Mouse (Mus musculus): Measurements from ENCODE around the gene Trabd2b.

Trabd2b gene

GRCm38 (mm10) chr4:114399821-114400220, 6.7 kb upstream of the Trabd2b start:
- no peak for DNase-seq (ENCODE audit: low spot score)

GRCm38 (mm10) chr4:114401993-114402731, 4.4 kb upstream of the Trabd2b start:
- no peak for DNase-seq (ENCODE audit: low spot score)

DNA sequence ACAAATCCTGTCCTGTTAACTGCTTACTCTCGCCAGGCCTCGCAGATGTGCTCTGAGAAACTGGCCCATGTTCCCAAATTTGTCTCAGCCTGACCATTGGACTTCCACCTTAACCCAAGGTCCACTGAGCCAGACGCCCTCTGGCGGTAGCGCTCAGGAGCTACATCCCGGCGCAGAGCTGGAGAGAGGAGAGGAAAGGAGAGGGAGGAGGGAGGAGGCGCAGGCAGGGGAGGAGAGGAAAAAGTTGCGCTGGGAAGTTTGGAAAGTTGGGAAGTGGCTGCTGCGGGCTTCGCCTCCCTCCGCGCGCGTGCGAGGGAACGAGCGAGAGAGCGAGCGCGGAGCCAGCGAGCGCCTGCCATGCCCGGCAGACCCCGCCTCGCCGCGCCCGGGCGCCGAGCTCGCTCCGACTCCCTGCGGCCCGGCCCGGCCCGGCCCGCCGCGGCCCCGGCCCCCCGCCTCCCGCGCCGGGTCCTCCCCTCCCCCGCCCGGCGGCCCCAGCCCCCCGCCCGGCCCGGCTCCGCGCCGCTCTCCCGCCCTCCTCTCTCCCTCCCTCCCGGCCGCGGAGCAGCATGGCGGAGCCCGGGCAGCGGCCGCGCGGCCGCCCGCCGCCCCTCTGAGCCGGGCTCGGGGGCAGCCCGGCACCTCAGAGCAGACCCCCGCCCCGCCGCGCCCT, 706 bp upstream of the Trabd2b start:
- peak; percentile 92 for DNase-seq (ENCODE audit: low spot score)

DNA sequence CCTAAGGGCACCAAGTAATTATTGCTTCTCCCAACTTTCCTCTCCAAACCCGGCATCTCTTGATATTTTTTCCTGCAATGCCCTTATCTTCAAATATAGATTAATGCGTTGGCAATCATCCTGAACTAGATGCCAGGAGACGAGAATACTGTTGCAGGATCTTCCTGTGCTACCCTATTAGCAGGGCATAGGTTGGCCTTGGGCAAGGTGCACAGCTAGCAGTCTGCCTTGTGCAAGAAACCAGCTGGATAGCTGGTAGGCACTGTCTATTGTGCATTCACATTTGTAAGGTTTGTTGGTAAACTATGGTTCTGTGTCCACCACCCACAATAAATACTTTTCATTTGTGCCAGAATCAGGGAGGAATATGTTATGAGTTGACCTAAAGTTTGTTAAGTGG, 992 bp downstream of the Trabd2b start:
- DNase-seq (ENCODE audit: low spot score), result no peak

- no peak for DNase-seq (ENCODE audit: low spot score)
Observed at GRCm38 (mm10) chr4:114408298-114408697, 1.8 kb downstream of the Trabd2b start.

- DNase-seq (ENCODE audit: low spot score), result no peak
Observed at GRCm38 (mm10) chr4:114408890-114409480, 2.5 kb downstream of the Trabd2b start.

DNA sequence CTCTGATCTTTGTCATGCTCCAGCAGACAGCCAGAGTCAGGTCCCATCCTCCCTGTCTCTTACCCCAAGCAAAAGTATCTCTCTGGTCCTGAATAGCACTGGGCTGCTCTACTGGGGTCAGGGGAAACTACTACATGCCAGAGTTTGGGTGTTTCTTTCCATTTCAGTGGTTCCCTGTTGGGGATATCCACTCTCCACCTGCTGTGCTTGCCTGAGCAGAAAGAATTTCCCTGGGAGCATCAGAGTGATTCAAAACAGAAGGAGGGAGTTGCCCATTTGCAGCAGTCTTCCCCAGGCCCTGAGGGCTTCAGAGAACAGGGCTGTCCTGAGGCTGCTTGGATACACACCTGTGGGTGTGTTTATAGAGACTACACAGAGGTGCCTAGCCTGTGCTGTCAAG, 3.0 kb downstream of the Trabd2b start:
- DNase-seq (ENCODE audit: low spot score), result peak; percentile 31

GRCm38 (mm10) chr4:114410026-114410425, 3.5 kb downstream of the Trabd2b start:
- DNase-seq (ENCODE audit: low spot score), result no peak

- DNase-seq (ENCODE audit: low spot score), result peak; percentile 26
Observed at GRCm38 (mm10) chr4:114410443-114410842, 3.9 kb downstream of the Trabd2b start.

DNA sequence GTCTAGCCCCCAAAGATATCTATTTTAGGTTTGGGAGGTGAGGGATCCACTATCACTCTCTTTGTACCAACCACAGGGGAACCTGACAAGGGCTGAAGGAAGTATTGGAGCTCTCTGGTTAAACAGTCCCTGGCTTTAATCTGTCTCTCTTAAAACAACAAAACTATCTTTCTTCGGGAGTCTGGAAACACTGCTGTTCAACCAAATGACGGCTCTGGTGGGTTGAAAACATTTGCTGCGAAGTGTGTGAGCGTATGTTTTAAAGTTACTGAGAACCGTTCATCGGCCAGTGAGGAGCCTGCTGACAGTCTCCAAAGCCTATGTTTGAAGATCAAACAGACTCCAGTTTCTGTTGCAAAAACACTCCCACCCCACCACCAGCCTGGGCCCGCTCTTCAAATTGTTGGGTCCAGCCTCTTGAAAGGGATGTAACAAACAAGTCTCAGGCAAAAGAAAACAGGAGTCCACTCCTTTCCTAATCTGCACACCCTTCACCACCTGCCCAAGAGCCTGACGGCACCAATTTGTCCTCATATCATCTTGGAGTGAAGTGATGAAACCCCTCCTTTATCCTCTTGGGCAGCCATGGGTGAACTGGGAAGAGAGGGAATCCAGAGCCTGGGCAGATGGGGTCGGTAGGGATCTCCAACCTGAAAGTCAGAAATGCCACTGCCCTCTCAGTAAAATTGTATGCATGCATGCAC, 4.6 kb downstream of the Trabd2b start:
- no peak for DNase-seq (ENCODE audit: low spot score)

GRCm38 (mm10) chr4:114411846-114412390, 5.4 kb downstream of the Trabd2b start:
- DNase-seq (ENCODE audit: low spot score), result no peak

- DNase-seq (ENCODE audit: low spot score), result no peak
Observed at GRCm38 (mm10) chr4:114415925-114416645, 9.6 kb downstream of the Trabd2b start.

DNA sequence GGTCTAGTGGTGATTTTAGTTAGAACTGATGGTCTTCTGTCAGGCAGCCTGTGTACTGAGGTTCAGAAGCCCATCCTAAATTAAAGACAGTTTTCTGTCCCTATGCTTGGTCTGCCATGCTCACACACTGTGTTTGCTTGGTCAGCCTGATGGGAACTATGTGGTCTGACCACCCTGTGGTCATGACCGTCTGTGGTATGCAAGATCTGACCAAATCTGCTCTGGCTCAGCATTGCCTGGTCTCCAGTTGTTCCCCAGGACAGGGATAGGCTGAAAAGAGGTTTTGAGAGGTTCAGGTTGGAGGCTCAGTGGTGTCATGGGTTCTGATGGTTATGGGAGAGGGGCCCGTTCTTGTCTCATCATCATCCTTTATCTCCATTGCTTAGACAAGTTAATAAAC, 13.6 kb downstream of the Trabd2b start:
- no peak for DNase-seq (ENCODE audit: low spot score)

DNA sequence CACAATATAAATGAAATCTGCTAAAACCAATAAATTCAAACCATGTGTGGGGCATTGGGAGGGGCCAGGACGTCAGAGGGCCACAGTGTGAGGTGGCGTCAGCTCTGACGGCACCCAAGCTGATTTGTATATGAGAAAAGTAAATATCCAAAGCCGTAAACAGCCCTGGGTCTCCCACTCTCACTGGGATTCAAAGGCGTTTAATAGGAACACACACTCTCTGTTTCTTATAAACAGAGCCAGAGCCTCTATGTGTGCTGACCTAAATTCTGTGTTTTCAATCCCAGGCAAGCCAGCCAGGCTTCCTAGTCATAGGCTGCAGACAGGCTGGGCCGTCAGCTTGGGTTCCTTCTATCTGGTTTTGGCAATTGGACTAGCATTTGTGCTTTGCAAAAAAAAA, 16.6 kb downstream of the Trabd2b start:
- DNase-seq (ENCODE audit: low spot score), result no peak

DNA sequence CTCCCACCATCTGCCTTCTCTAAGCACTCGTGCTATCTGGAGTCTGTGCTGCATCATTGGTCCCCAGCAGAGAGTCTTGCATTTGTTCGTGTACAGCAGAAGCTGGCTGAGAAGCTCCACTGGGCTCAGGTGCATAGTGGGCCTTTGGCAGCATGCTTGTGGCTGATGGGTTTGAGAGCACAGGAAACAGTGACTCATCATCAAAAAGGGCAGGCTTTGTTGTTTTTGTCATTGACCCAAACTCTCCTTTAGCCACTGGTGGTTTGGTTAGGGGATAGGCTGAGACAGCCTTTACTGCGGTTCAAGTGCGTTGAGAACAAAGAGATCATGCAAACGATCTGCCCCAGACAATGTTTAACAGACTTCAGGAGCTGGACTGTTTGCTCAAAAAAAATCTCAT, 19.3 kb downstream of the Trabd2b start:
- DNase-seq (ENCODE audit: low spot score), result no peak

- DNase-seq (ENCODE audit: low spot score), result no peak
Observed at GRCm38 (mm10) chr4:114432742-114433141, 26.2 kb downstream of the Trabd2b start.

DNA sequence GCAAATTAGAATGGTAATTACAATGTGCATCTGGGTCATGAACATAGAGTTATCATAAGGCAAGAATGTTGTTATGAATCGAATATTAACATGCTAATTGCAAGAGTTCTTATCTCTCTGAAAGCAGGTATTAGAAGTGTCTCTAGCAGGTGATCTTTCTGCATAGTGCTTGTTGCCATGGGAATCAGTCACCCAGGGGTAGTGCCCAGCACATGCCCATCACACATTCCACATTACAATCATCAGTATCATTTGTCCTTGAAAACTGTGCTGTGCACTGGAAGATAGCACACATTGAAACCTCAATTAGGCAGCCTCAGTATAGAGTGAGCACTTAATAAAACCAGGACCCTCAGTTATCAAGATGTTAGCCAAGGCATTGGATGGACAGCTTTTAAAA, 26.9 kb downstream of the Trabd2b start:
- DNase-seq (ENCODE audit: low spot score), result no peak

- DNase-seq (ENCODE audit: low spot score), result no peak
Observed at GRCm38 (mm10) chr4:114434766-114435165, 28.2 kb downstream of the Trabd2b start.

DNA sequence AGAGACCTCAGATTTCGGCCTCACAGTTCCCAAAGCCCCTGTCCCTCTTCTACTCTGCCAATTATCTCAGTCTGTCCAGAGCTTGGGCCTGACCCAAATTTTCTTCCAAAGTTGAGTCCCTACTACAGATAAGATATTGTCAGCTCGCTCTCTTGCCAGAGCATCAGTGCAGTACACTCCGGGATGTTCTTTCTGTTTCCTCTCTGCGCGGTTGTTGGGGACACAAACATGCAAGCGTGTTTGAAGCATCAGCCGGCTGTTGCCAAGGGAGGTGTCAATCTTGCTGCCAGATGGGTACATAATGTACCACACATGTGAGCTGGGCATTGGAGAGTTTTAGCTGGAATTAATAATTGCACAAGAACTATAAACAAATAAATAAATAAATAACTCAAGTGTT, 28.9 kb downstream of the Trabd2b start:
- no peak for DNase-seq (ENCODE audit: low spot score)

- peak; percentile 42 for DNase-seq (ENCODE audit: low spot score)
Observed at GRCm38 (mm10) chr4:114438764-114439163, 32.2 kb downstream of the Trabd2b start.

DNA sequence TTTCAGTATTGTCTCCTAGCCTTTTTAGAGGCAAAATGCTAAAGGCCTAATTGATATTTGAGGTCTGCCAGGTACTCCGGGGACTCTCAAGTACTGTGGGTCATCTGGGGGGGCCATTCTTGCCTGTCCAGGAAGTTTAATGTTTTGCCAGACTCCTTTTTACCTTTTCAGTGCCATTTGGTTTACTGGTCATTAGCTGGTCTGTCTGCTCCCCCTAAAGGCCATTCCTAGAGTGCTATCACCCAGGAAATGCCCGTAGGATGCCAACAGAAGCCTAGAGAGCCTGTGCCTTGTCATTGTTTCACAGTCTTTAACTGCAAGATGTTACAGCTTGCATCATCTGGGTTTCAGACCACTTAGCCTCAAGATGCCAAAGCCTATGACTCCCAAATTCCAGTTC, 35.7 kb downstream of the Trabd2b start:
- DNase-seq (ENCODE audit: low spot score), result peak; percentile 10

GRCm38 (mm10) chr4:114442661-114443060, 36.1 kb downstream of the Trabd2b start:
- DNase-seq (ENCODE audit: low spot score), result no peak
